ENCODE assay signal across 8 mouse cellular contexts in genomic region chr4:80002738-80003635, GRCm38 (mm10).
DNase-seq lines count a peak whose midpoint lies in the region; ATAC-seq and TF ChIP-seq lines count a peak whose summit lies in the region.

No protein-coding gene starts in this region.

- no peak for TF ChIP-seq EP300 in heart, postnatal 0 days (IDR thresholded peaks at IDR 0.05; ENCODE audit: low read depth)

- in situ Hi-C loops in Patski (cut with MboI; ENCODE audit: low pct_unique_long_range_greater_than_20kb) = no loop called here

- no peak for DNase-seq in heart, postnatal 0 days (ENCODE audit: low spot score)
- DNase-seq in heart, postnatal 36 days = no peak
- DNase-seq in Patski (ENCODE audit: low read depth, low spot score) = no peak
- DNase-seq in hindbrain, embryonic 14.5 days (ENCODE audit: low spot score) = no peak
- DNase-seq in layer of hippocampus, adult 9-10 months (ENCODE audit: low spot score) = no peak
- no peak for DNase-seq in cerebellum, adult 8-10 months
- DNase-seq in layer of hippocampus, postnatal 36 days = no peak

- H3K4me3 ChIP-seq in heart, postnatal 0 days (ENCODE audit: low read depth, low read length) = no peak overlapping the region
- H3K4me3 ChIP-seq in hindbrain, embryonic 14.5 days (replicated peaks; ENCODE audit: low read length) = no peak overlapping the region
- no peak overlapping the region for H3K4me3 ChIP-seq in midbrain, embryonic 12.5 days

- H3K9ac ChIP-seq in heart, postnatal 0 days (replicated peaks; ENCODE audit: low read depth, low read length) = no peak overlapping the region
- no peak overlapping the region for H3K9ac ChIP-seq in hindbrain, embryonic 14.5 days
- H3K9ac ChIP-seq in midbrain, embryonic 12.5 days (replicated peaks) = no peak overlapping the region

- POLR2A ChIA-PET in Patski (lab: Charles Lee) = no interaction called here

- no peaks in the 10 kb centered on the region for H3K27me3 ChIP-seq in heart, postnatal 0 days (ENCODE audit: control insufficient read depth, insufficient read depth, low read length)
- no peaks in the 10 kb centered on the region for H3K27me3 ChIP-seq in Patski
- H3K27me3 ChIP-seq in hindbrain, embryonic 14.5 days (ENCODE audit: control insufficient read depth, insufficient read depth, low read length) = no peaks in the 10 kb centered on the region
- H3K27me3 ChIP-seq in midbrain, embryonic 12.5 days = no peaks in the 10 kb centered on the region

- ATAC-seq in heart, postnatal 0 days (ENCODE audit: insufficient read depth, low read depth) = peak; percentile 100
- ATAC-seq in Patski = peak; percentile 100
- peak; percentile 100 for ATAC-seq in hindbrain, embryonic 14.5 days (ENCODE audit: low FRiP score)
- ATAC-seq in midbrain, embryonic 12.5 days (ENCODE audit: low FRiP score, low read depth) = peak; percentile 100

- CTCF ChIA-PET in Patski (lab: Charles Lee) = no interaction called here

- no peaks in the 10 kb centered on the region for H3K36me3 ChIP-seq in heart, postnatal 0 days (replicated peaks; ENCODE audit: control insufficient read depth, insufficient read depth, low read length)
- H3K36me3 ChIP-seq in hindbrain, embryonic 14.5 days (replicated peaks; ENCODE audit: control insufficient read depth, insufficient read depth) = no peaks in the 10 kb centered on the region
- no peaks in the 10 kb centered on the region for H3K36me3 ChIP-seq in midbrain, embryonic 12.5 days

- H3K9me3 ChIP-seq in heart, postnatal 0 days (replicated peaks; ENCODE audit: control insufficient read depth, low read length) = no peaks in the 10 kb centered on the region; the same call in 1 of the 2 replicates
- H3K9me3 ChIP-seq in hindbrain, embryonic 14.5 days (ENCODE audit: control insufficient read depth, low read length) = no peaks in the 10 kb centered on the region
- no peaks in the 10 kb centered on the region for H3K9me3 ChIP-seq in midbrain, embryonic 12.5 days

- H3K4me2 ChIP-seq in heart, postnatal 0 days (ENCODE audit: low read depth, low read length) = no peak overlapping the region
- no peak overlapping the region for H3K4me2 ChIP-seq in hindbrain, embryonic 14.5 days (replicated peaks)
- no peak overlapping the region for H3K4me2 ChIP-seq in midbrain, embryonic 12.5 days (replicated peaks)

- no peak overlapping the region for H3K27ac ChIP-seq in heart, postnatal 0 days (ENCODE audit: low read depth)
- no peak overlapping the region for H3K27ac ChIP-seq in hindbrain, embryonic 14.5 days
- no peak overlapping the region for H3K27ac ChIP-seq in midbrain, embryonic 12.5 days (replicated peaks)

- intact Hi-C loops in heart, postnatal 36 days (cut with DNase I) = no loop called here

- no peaks in the 10 kb centered on the region for H3K4me1 ChIP-seq in heart, postnatal 0 days (ENCODE audit: control insufficient read depth, insufficient read depth)
- H3K4me1 ChIP-seq in hindbrain, embryonic 14.5 days (replicated peaks; ENCODE audit: control insufficient read depth, insufficient read depth, low read length) = no peaks in the 10 kb centered on the region
- H3K4me1 ChIP-seq in midbrain, embryonic 12.5 days = no peaks in the 10 kb centered on the region

- WGBS in heart, postnatal 0 days = 84% methylated on average over 14 of the region's 14 CpGs
- WGBS in hindbrain, embryonic 14.5 days = 93% methylated on average over 14 of the region's 14 CpGs
- 89% methylated on average over 14 of the region's 14 CpGs for WGBS in midbrain, embryonic 12.5 days

- TF ChIP-seq CTCF in heart, postnatal 0 days (IDR thresholded peaks at IDR 0.05; ENCODE audit: low read depth) = no peak
- no peak for TF ChIP-seq CTCF in Patski (IDR thresholded peaks at IDR 0.05)
